In the genomic region with DNA sequence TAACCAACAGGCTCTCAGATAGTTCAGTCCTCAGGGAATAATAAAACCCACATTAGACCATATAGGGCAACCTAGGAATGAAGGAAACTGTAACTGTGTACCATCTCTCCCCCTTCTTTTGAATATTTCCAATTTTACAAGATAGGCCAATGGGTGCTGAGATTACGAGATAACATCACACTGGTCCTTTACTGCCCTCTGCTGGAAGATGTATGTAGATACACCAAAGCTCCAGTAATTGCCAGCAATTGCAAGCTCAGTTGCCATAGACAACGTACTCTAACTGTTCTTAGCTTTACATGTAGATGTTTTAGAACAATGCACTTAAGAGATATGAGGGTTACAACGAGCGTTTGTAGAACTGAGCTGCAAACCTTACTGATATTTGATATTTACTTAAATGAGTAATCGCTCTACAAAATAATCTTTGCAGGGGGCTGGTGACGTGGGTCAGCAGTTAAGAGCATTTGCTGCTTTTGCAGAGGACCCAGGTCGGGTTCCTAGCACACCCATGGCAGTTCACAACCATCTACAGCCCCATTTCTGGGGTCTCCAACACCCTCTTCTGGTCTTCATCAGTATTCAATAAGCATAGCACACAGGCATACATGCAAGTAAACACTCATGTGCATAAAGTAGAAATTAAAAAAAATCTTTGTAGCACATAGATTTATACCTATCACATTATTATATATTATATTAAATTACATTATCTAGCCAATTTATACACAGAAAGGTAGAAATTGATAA, we compare ENCODE assay signal across 1 mouse cellular context.
TF ChIP-seq lines count a peak whose summit lies in the region.

No protein-coding gene starts in this region.

TF ChIP-seq in MEL, 35 proteins besides CTCF, POLR2A, EP300 and RAD21:
- TF ChIP-seq SMC3 (IDR thresholded peaks at IDR 0.05; ENCODE audit: low read depth, low read length): peak; percentile 74
- peak; percentile 87 for TF ChIP-seq GATA1 (IDR thresholded peaks at IDR 0.05; ENCODE audit: low read depth, low read length)
- no peak for TF ChIP-seq TBP (IDR thresholded peaks at IDR 0.05; ENCODE audit: low read depth, low read length)
- no peak for TF ChIP-seq ZKSCAN1 (IDR thresholded peaks at IDR 0.05; ENCODE audit: low read depth, low read length)
- TF ChIP-seq ZC3H11A (IDR thresholded peaks at IDR 0.05; ENCODE audit: low read depth, low read length): peak; percentile 73
